Mouse (Mus musculus): ENCODE data around the gene Klf15. TPM values are rescaled to one million over a fixed set of nuclear protein-coding genes. Genes with fewer than 3 reads are reported as not detected.

Gene Klf15
- polyA plus RNA-seq (2017; shearing (Covaris generic)) = 1 to 10 TPM; 1.2 to 1.3 TPM

GRCm38 (mm10) chr6:90462181-90462706, at the start of gene Klf15:
TSS of gene Klf15 (plus strand) at chr6:90462576.

DNA sequence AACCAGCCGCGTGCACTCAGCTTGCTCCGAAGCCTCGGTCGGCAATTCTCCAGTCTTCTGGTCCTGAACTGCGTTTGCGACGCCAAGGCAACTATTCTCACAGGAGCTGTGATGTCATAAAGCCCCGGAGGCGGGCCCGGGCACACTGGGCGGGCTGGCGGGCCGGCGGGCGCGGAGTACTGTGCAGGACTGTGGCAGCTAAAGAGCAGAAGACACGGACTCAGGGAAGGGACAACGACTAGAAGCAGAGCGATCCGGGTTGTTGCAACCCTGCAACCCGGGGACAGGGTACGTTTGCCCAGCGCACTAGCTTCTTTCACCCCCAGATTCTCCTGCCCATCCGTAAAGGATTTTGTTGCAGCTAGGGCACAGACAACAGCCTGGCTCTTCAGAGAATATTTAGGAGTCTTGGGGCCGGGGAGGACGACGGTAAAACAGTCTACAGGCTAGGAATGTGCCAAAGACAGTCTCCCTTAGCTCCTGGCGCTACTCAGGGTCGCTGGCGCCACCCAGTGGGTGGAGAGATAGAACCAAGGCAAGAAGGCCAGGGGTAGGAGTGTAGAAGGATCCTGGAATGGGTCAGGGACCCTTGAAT, 33.9 kb upstream of the Klf15 start, which contains the start of gene Cfap100:
Gene Cfap100 (minus strand): TSS at position 418 of the 595 bp plus-strand sequence.

GRCm38 (mm10) chr6:90486176-90486921, 24.0 kb downstream of the Klf15 start, which contains the start of gene Aldh1l1:
TSS of gene Aldh1l1 (plus strand) at chr6:90486427.

Other genes starting within 250 kb of the Klf15 start
- gene Vmn1r53, start 238.1 kb upstream of the Klf15 start, polyA plus RNA-seq (2017; shearing (Covaris generic)) = not detected
- gene Vmn1r54, start 216.3 kb upstream of the Klf15 start, polyA plus RNA-seq (2017; shearing (Covaris generic)) = not detected
- under 1 TPM; 0.28 to 0.64 TPM for gene BC048671, start 161.4 kb upstream of the Klf15 start, polyA plus RNA-seq (2017; shearing (Covaris generic))
- gene Chst13, start 137.4 kb upstream of the Klf15 start, polyA plus RNA-seq (2017; shearing (Covaris generic)) = not detected
- gene Uroc1, start 129.3 kb upstream of the Klf15 start, polyA plus RNA-seq (2017; shearing (Covaris generic)) = under 1 TPM in 1 of 2 experiments, not detected in 1; 0.16 TPM
- 10 to 100 TPM; 32.0 to 45.2 TPM for gene Zxdc, start 93.1 kb upstream of the Klf15 start, polyA plus RNA-seq (2017; shearing (Covaris generic))
- under 1 TPM; 0.29 to 0.49 TPM for gene Cfap100, start 33.8 kb upstream of the Klf15 start, polyA plus RNA-seq (2017; shearing (Covaris generic))
- 1 to 10 TPM; 1.9 to 2.4 TPM for gene Aldh1l1, start 23.9 kb downstream of the Klf15 start, polyA plus RNA-seq (2017; shearing (Covaris generic))
- 10 to 100 TPM; 16.6 to 18.9 TPM for gene Slc41a3, start 142.1 kb downstream of the Klf15 start, polyA plus RNA-seq (2017; shearing (Covaris generic))

Measured in inflammation-experienced regulatory T-cells (primary cell).